Comparison of ENCODE assay signal across 8 mouse cellular contexts in genomic region chr1:171159485-171159975, GRCm38 (mm10). TPM values are rescaled to one million over a fixed set of nuclear protein-coding genes. Genes with fewer than 3 reads are reported as not detected.
DNase-seq lines count a peak whose midpoint lies in the region; ATAC-seq and TF ChIP-seq lines count a peak whose summit lies in the region.

No protein-coding gene starts in this region.

- 3% methylated on average over 15 of the region's 15 CpGs for WGBS in forebrain, postnatal 0 days
- WGBS in limb, embryonic 13.5 days: 5% methylated on average over 15 of the region's 15 CpGs
- 5% methylated on average over 15 of the region's 15 CpGs for WGBS in midbrain, embryonic 16.5 days

- H3K36me3 ChIP-seq in forebrain, postnatal 0 days (ENCODE audit: insufficient read depth): no peaks in the 10 kb centered on the region
- no peaks in the 10 kb centered on the region for H3K36me3 ChIP-seq in limb, embryonic 13.5 days
- no peaks in the 10 kb centered on the region for H3K36me3 ChIP-seq in midbrain, embryonic 16.5 days (ENCODE audit: control insufficient read depth, insufficient read depth, low read length)

- intact Hi-C loops in left cerebral cortex, postnatal 10 days (cut with DNase I): no loop called here

- no peak for ATAC-seq in forebrain, postnatal 0 days
- ATAC-seq in limb, embryonic 13.5 days (ENCODE audit: low FRiP score, low read depth): no peak
- no peak for ATAC-seq in midbrain, embryonic 16.5 days

- H3K9me3 ChIP-seq in forebrain, postnatal 0 days (ENCODE audit: low read length): no peaks in the 10 kb centered on the region
- no peaks in the 10 kb centered on the region for H3K9me3 ChIP-seq in limb, embryonic 13.5 days
- no peaks in the 10 kb centered on the region for H3K9me3 ChIP-seq in midbrain, embryonic 16.5 days (replicated peaks; ENCODE audit: control insufficient read depth, low read length, poor library complexity, severe bottlenecking)

- no peak overlapping the region for H3K27ac ChIP-seq in forebrain, postnatal 0 days (ENCODE audit: low read depth, low read length)
- H3K27ac ChIP-seq in limb, embryonic 13.5 days: no peak overlapping the region
- H3K27ac ChIP-seq in midbrain, embryonic 16.5 days (ENCODE audit: low read length): no peak overlapping the region

- peak overlapping the region; percentile 24; the same call in 1 of the 2 replicates for H3K4me2 ChIP-seq in forebrain, postnatal 0 days (ENCODE audit: low read depth)
- peak overlapping the region; percentile 58 for H3K4me2 ChIP-seq in limb, embryonic 13.5 days (replicated peaks)
- H3K4me2 ChIP-seq in midbrain, embryonic 16.5 days (ENCODE audit: low read length): peak overlapping the region; percentile 34

- no peak overlapping the region for H3K9ac ChIP-seq in forebrain, postnatal 0 days
- H3K9ac ChIP-seq in limb, embryonic 13.5 days: peak overlapping the region; percentile 31; the same call in 1 of the 2 replicates
- H3K9ac ChIP-seq in midbrain, embryonic 16.5 days (ENCODE audit: low read depth, low read length): no peak overlapping the region

- DNase-seq in ovary, postnatal 36 days (ENCODE audit: low spot score): peak; percentile 41
- no peak for DNase-seq in ovary, postnatal 14 days (ENCODE audit: low spot score)
- no peak for DNase-seq in forebrain, postnatal 0 days
- no peak for DNase-seq in left cerebral cortex, postnatal 10 days (ENCODE audit: extremely low spot score in 1 of 2, low spot score in 2 of 2)
- DNase-seq in left cerebral cortex, adult 8-10 months (ENCODE audit: low spot score in 2 of 2): no peak
- no peak for DNase-seq in thymus, adult 18-20 months

- no peaks in the 10 kb centered on the region for H3K4me1 ChIP-seq in forebrain, postnatal 0 days (ENCODE audit: insufficient read depth)
- H3K4me1 ChIP-seq in limb, embryonic 13.5 days: peaks cover 9% of the 10 kb centered on the region; the same call in 1 of the 2 replicates
- peaks cover 3% of the 10 kb centered on the region; the same call in 1 of the 2 replicates for H3K4me1 ChIP-seq in midbrain, embryonic 16.5 days (ENCODE audit: control insufficient read depth, insufficient read depth, low read length)

- H3K27me3 ChIP-seq in forebrain, postnatal 0 days (ENCODE audit: insufficient read depth, low read length): peaks cover 21% of the 10 kb centered on the region
- peaks cover 58% of the 10 kb centered on the region for H3K27me3 ChIP-seq in limb, embryonic 13.5 days
- H3K27me3 ChIP-seq in midbrain, embryonic 16.5 days (ENCODE audit: control insufficient read depth, insufficient read depth, low read depth, low read length): peaks cover 10% of the 10 kb centered on the region

- H3K4me3 ChIP-seq in forebrain, postnatal 0 days (ENCODE audit: low read depth, low read length): peak overlapping the region; percentile 1; the same call in 1 of the 2 replicates
- H3K4me3 ChIP-seq in limb, embryonic 13.5 days: peak overlapping the region; percentile 29
- H3K4me3 ChIP-seq in midbrain, embryonic 16.5 days (ENCODE audit: low read depth, low read length): peak overlapping the region; percentile 6; the same call in 1 of the 2 replicates

- no peak for TF ChIP-seq CTCF in forebrain, postnatal 0 days (IDR thresholded peaks at IDR 0.05; ENCODE audit: low read depth)

RNA-seq across cellular contexts. Expression of gene Mpz, which starts 9.0 kb away (rescaled TPM):
- 0.38 TPM in 1 of 2 replicates, not detected in the other for total RNA-seq in forebrain, postnatal 0 days (2014; rRNA removed)
- 0.30 and 0.67 TPM in 2 replicates for polyA plus RNA-seq in forebrain, postnatal 0 days (2015; fragmentation: Nextera tagmentation; extraction: Ambion mirVana)
- polyA plus RNA-seq in limb, embryonic 13.5 days (2015; fragmentation: Nextera tagmentation; extraction: Ambion mirVana): 5.0 and 6.8 TPM in 2 replicates
- polyA plus RNA-seq in midbrain, embryonic 16.5 days (2015; fragmentation: Nextera tagmentation; extraction: Ambion mirVana): 0.20 and 0.63 TPM in 2 replicates
- not detected for total RNA-seq in left cerebral cortex, postnatal 10 days (2021)
- under 1 TPM; 0.30 to 0.53 (median 0.35) TPM for total RNA-seq in left cerebral cortex, adult 8-10 months (2022)

RNA-seq across cellular contexts. Expression of gene Sdhc, which starts 9.1 kb away (rescaled TPM):
- 195 and 197 TPM in 2 replicates for total RNA-seq in forebrain, postnatal 0 days (2014; rRNA removed)
- 285 and 302 TPM in 2 replicates for polyA plus RNA-seq in forebrain, postnatal 0 days (2015; fragmentation: Nextera tagmentation; extraction: Ambion mirVana)
- 224 and 236 TPM in 2 replicates for polyA plus RNA-seq in limb, embryonic 13.5 days (2015; fragmentation: Nextera tagmentation; extraction: Ambion mirVana)
- polyA plus RNA-seq in midbrain, embryonic 16.5 days (2015; fragmentation: Nextera tagmentation; extraction: Ambion mirVana): 284 and 311 TPM in 2 replicates
- 100 to 1,000 TPM; 200 to 210 TPM for total RNA-seq in left cerebral cortex, postnatal 10 days (2021)
- total RNA-seq in left cerebral cortex, adult 8-10 months (2022): 100 to 1,000 TPM; 196 to 228 (median 209) TPM

RNA-seq across cellular contexts. Expression of gene Pcp4l1, which starts 36.5 kb away (rescaled TPM):
- 12.3 and 16.2 TPM in 2 replicates for total RNA-seq in forebrain, postnatal 0 days (2014; rRNA removed)
- polyA plus RNA-seq in forebrain, postnatal 0 days (2015; fragmentation: Nextera tagmentation; extraction: Ambion mirVana): 31.4 and 33.4 TPM in 2 replicates
- 2.8 and 3.3 TPM in 2 replicates for polyA plus RNA-seq in limb, embryonic 13.5 days (2015; fragmentation: Nextera tagmentation; extraction: Ambion mirVana)
- 15.1 and 20.7 TPM in 2 replicates for polyA plus RNA-seq in midbrain, embryonic 16.5 days (2015; fragmentation: Nextera tagmentation; extraction: Ambion mirVana)
- total RNA-seq in left cerebral cortex, postnatal 10 days (2021): 10 to 100 TPM; 28.0 to 42.2 TPM
- 100 to 1,000 TPM; 165 to 185 (median 176) TPM for total RNA-seq in left cerebral cortex, adult 8-10 months (2022)

RNA-seq across cellular contexts. Expression of gene Cfap126, which starts 45.8 kb away (rescaled TPM):
- 1.7 and 2.4 TPM in 2 replicates for total RNA-seq in forebrain, postnatal 0 days (2014; rRNA removed)
- 11.7 and 13.7 TPM in 2 replicates for polyA plus RNA-seq in forebrain, postnatal 0 days (2015; fragmentation: Nextera tagmentation; extraction: Ambion mirVana)
- polyA plus RNA-seq in limb, embryonic 13.5 days (2015; fragmentation: Nextera tagmentation; extraction: Ambion mirVana): 0.86 and 1.5 TPM in 2 replicates
- 7.8 and 9.2 TPM in 2 replicates for polyA plus RNA-seq in midbrain, embryonic 16.5 days (2015; fragmentation: Nextera tagmentation; extraction: Ambion mirVana)
- total RNA-seq in left cerebral cortex, postnatal 10 days (2021): under 1 TPM; 0.34 to 0.69 TPM
- 1 to 10 TPM; 1.0 to 1.8 (median 1.2) TPM for total RNA-seq in left cerebral cortex, adult 8-10 months (2022)

RNA-seq across cellular contexts. Expression of gene Nr1i3, which starts 54.2 kb away (rescaled TPM):
- not detected in 2 replicates for total RNA-seq in forebrain, postnatal 0 days (2014; rRNA removed)
- 0.16 and 0.19 TPM in 2 replicates for polyA plus RNA-seq in forebrain, postnatal 0 days (2015; fragmentation: Nextera tagmentation; extraction: Ambion mirVana)
- polyA plus RNA-seq in limb, embryonic 13.5 days (2015; fragmentation: Nextera tagmentation; extraction: Ambion mirVana): 0.19 and 0.25 TPM in 2 replicates
- polyA plus RNA-seq in midbrain, embryonic 16.5 days (2015; fragmentation: Nextera tagmentation; extraction: Ambion mirVana): 0.38 and 0.47 TPM in 2 replicates
- not detected for total RNA-seq in left cerebral cortex, postnatal 10 days (2021)
- total RNA-seq in left cerebral cortex, adult 8-10 months (2022): under 1 TPM; 0.14 to 0.55 (median 0.31) TPM
